Mouse (Mus musculus) spleen, embryonic (tissue): ENCODE results near the gene 2700049A03Rik.
"Not testable (repeated sequence)": the region's sequence is repeated elsewhere in the genome, so short reads cannot be mapped to it uniquely, and the experiment has no call there.

Experiments used
- CTCF ChIA-PET: fragments of 350-600 bp; sonication (Branson Sonifier 250); formaldehyde crosslinking; loops from one replicate; lab custom pipeline; 2022; lab: Charles Lee

2700049A03Rik gene

DNA sequence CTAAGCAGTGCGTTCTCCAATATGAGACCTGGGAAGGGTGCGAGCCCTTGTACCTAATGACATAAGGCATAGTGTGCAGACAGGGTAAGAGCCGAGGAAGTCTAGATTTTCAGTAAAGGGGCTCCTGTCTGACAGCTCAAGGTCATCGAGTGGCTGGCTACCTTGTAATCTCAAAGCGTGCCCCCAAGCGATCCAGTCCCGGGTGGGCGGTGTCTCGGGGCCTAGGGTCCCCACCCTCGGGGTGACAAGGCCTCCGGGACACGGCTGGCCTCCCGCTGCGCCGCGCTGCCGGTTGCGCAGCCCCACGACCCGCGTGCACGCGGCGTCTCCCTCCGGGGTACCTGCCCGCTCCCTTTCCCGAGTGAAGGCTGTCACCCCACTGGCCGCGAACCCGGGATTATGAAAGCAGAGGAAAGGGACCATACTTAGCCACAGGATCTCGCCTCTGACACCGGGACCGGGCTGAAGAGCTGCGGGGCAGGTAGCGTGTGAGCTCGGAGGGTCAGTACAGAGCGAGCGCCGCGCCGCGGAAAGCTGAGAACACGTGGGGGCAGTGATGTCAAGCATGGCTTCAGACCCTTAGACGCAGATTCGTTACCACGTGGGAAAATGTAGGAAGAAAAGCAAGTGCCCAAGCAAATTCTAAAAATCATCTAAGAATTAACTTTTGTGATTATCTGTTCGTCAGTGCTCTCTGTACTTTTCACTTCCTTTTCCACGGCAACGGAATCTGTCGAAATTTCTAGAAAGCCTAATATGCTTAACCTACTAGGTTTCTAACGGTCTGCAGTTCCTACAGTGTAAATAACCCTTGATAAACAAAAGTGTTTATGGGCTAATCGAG is at the start of gene 2700049A03Rik, which contains the start of gene Timm9:
TSS of gene 2700049A03Rik (plus strand) at position 719 of the 844 bp plus-strand sequence.
TSS of gene Timm9 (minus strand) at position 555 of the 844 bp plus-strand sequence.
- CTCF ChIA-PET: interaction anchor here (0.6 to 0.7 kb wide), 3 partner anchors 23 to 1949 kb away, joined by 4 to 7 read pairs (median 4); no protein-coding TSS in a partner anchor

DNA sequence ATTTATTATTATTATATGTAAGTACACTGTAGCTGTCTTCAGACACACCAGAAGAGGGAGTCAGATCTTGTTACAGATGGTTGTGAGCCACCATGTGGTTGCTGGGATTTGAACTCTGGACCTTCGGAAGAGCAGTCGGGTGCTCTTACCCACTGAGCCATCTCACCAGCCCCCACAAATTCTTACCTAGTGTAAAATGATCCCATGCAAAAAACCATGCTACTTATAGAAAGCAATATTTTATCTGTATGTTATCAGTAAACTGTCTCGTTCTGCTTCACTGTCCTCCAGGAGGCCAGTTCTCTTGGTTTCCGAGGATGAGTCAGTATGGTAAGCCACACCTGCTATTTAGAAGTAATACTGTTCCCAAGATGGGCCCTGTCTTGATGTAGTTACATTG is 32.4 kb upstream of the 2700049A03Rik start:
- CTCF ChIA-PET: not testable (repeated sequence)

DNA sequence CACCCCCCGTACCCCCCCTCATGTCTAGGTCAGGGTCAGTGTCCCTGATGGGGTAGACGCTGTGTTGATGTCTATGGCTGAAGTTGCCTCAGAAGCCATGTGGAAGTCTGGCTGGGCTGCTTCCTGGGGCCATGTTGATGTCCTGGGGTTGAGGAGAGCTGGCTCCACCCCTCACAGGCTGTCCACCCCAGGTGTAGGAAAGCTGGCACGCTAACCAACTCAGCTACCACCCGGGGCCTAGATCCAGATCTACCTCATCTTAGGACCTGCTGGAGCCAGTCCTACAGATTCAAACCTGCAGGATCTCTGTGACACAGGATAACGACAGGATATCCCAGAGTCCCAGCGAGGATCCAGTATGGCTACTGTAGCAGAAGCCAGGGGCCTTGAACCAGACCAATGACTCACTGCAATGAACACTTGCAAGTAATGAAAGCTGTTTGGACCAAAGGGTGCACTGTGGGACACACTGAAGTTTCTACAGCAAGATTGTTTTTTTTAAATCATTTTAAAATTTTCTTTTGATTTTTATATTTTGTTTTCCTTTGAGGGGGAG is 29.4 kb upstream of the 2700049A03Rik start:
- CTCF ChIA-PET: interaction anchor here (0.6 kb wide), 2 partner anchors 81 to 130 kb away, joined by 7 to 8 read pairs; no protein-coding TSS in a partner anchor

DNA sequence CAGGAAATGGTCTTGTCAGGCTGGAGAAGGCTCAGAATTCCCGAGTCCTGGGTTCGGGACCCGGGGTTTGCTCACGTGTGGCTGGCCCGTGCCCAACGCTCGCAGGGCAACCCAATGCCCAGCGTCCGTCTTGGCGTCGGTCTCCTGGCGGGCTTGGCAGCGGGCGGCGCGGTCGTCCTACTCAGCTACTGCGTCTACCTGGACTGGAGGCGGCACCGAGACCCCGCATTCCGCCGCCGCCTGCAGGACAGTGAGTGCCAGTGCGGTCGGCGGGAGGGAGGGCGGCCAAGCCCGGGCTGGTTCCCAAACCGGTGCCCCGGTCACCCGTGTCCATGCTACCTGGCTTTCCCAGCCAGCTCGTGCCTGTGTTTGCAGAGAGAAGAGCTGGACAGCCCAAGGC is 25.3 kb upstream of the 2700049A03Rik start, which contains the start of gene Tomm20l:
TSS of gene Tomm20l (plus strand) at position 98 of the 400 bp plus-strand sequence.
- CTCF ChIA-PET: interaction anchor here (0.6 kb wide), 1 partner anchor 139 kb away, joined by 3 read pairs; no protein-coding TSS in a partner anchor

- CTCF ChIA-PET: interaction anchor here (0.6 to 0.7 kb wide), 2 partner anchors 23 to 51 kb away, joined by 3 to 7 read pairs; no protein-coding TSS in a partner anchor
Observed at GRCm38 (mm10) chr12:71113074-71113473, 23.6 kb upstream of the 2700049A03Rik start.

DNA sequence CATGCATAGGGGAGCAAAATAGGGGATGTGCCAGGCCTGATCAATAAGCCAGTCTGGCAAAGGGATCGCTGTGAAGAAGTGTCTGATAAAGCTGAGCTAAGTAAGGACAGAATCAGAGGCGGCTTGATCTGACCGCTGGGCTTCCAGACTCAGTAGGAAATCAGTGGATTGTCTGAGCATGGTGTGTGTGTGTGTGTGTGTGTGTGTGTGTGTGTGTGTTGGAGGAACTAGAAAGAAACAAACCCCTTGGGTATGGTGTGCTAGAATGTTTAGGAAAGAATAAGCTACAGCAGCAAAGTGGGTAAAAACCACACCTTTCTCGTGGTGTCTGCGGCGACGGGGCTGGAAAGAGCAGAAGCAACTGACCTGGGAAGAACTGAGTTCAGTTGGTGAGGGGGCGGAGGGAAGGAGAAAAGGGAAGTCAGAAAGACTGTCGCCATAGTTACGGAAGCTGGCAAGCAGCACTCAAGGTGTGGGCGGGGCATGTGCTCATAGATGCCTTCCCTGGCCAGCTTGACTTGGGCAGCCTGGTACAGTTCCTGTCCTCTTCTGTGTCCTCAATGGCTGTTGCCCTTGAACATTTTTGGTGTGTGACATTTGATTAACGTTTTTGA is 22.9 kb upstream of the 2700049A03Rik start:
- CTCF ChIA-PET: interaction anchor here (0.6 to 0.7 kb wide), 2 partner anchors 22 to 52 kb away, joined by 3 to 7 read pairs; no protein-coding TSS in a partner anchor

DNA sequence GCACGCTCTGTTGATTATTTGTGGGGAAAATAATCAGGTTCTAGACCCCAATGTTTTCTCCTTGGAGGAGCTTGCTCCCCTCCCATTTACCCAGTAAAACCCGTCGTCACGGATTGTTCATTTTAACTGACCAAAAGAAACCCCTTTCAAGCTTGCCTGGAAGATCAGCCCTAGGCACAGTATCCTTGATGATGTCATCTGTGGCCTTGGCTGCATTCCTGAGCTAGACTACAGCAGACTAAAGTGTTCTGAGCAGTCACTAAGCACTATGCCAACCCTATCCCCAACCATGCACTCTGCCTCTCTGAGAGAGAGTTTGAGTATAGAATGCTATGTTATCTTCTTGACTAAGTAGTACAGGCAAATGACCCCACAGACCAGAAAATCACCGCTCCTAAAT is 20.2 kb upstream of the 2700049A03Rik start:
- CTCF ChIA-PET: no interaction called here

GRCm38 (mm10) chr12:71122731-71123130 is 13.9 kb upstream of the 2700049A03Rik start:
- CTCF ChIA-PET: no interaction called here

DNA sequence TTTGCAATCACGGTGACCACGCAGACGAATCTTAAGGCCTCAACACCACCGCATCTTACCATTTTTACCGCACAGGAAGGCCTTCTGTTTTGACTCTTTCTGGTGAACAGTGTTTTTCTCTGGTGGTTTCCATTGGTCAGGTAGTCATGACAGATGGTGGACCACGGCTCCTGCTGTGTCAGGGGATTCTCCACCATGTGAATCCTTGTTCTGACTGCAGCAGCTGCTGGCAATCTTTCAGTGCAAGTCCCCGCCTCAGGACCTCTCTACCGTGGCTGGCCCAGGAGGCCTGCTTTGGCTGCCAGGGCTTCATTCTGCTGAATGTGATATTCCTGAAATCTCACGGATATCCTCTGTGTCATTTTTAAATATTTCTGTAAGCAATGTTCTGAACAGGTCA is 13.4 kb upstream of the 2700049A03Rik start:
- CTCF ChIA-PET: no interaction called here

- CTCF ChIA-PET: interaction anchor here (0.6 to 0.7 kb wide), 2 partner anchors 22 to 168 kb away, joined by 4 to 7 read pairs; no protein-coding TSS in a partner anchor
Observed at GRCm38 (mm10) chr12:71135581-71135980, 1.1 kb upstream of the 2700049A03Rik start.

DNA sequence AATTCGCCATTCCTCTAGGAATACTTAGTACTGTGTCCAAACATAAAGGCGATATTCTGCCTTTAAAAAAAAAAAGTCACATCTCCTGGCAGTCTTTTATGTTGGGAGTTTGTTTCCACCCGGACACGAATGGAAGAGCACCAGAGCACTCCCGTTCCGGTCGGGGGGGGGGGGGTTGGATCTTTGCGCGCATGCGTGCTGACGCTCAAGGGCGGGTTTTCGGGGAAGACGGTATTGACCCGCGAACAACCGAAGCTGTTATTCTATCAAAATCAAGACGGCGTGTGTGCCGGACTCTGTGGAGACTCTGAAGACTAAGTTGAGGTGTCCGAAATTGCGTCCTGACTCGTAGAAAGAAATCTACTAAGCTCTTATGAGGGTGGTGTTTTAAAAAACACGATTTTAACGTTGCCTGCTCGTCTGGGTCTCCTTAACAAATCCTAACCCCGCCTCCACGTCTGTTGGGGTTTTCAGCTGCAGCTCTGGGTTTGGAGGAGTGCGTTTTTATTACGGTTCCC is 385 bp downstream of the 2700049A03Rik start:
- CTCF ChIA-PET: interaction anchor here (0.7 kb wide), 1 partner anchor 1440 kb away, joined by 9 read pairs; no protein-coding TSS in a partner anchor

DNA sequence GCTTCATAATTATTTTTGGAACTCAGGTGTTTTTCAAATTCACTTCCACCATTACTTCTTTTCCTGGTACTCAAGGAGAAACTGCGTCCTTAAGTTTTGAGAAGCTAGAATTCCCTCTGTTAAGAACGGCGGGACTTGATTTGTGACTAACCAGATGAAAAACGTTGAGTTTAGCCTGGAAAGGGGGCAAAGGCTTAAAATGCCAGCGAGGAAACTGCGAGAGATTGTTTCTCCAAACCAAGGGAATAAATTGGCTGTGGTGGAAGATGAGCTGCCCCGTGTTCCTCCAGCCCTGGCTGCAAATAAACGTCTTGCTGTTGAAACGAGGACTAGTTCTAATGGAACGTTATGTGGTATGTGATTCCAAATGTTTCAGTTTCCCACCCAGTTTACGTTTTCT is 1.0 kb downstream of the 2700049A03Rik start:
- CTCF ChIA-PET: interaction anchor here (0.7 kb wide), 1 partner anchor 1441 kb away, joined by 9 read pairs; no protein-coding TSS in a partner anchor

GRCm38 (mm10) chr12:71139258-71139828 is 2.7 kb downstream of the 2700049A03Rik start:
- CTCF ChIA-PET: interaction anchor here (0.6 kb wide), 5 partner anchors 73 to 669 kb away, joined by 3 to 6 read pairs (median 3); no protein-coding TSS in a partner anchor

DNA sequence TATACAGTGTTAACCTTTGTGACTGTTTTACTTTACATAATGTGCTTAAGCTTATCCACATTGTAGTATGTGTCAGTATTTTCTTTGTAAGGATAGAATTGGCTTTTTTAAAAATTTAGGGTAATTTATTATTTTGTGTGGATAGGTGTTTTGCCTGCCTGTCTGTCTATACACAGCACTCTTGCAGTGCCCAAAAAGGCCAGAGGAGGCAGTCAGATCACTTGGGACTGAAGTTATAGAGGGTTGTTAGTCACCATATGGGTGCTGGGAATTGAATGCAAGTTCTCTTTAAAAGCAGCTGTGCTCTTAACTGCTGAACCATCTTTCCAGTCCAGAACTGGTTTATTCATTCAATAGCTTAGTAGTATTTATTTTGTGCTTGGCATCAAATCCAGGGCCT is 4.5 kb downstream of the 2700049A03Rik start:
- CTCF ChIA-PET: no interaction called here

DNA sequence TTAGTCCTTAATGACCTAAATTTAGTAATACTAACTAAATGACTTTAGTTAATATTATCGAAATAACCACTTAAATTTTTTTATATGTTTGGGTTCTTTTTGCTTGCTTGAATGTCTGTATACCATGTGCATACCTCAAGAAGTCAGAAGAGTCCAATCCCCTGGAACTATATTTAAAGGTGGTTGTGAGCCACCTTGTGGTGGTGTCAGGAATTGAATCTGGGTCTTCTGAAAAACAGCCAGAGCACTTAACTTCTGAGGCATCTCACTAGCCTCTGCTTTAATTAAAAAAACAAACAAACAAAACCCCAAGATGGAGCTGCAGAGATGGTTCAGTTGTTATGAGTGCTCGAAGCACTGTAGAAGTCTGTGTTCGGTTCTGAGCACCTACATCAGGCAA is 11.0 kb downstream of the 2700049A03Rik start:
- CTCF ChIA-PET: no interaction called here

DNA sequence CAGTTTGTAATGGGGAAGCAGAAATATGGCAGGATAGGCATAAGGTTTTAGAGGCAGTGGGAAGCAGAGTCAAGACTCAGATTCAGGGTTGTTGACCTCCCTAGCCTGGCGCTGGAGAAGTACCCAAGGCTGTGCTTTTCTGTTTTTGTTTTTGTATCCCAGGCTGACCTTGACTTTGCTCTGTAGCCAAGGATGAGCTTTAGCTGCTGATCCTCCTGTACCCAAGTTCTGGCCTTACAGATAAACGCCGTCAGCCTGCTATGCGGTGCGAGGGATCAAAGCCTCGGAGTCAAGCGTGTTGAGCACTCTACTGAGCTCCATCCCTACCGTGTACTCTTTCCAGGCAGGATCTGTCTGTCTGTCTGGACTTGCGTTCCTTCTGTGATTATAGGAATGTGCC is 12.2 kb downstream of the 2700049A03Rik start:
- CTCF ChIA-PET: no interaction called here

DNA sequence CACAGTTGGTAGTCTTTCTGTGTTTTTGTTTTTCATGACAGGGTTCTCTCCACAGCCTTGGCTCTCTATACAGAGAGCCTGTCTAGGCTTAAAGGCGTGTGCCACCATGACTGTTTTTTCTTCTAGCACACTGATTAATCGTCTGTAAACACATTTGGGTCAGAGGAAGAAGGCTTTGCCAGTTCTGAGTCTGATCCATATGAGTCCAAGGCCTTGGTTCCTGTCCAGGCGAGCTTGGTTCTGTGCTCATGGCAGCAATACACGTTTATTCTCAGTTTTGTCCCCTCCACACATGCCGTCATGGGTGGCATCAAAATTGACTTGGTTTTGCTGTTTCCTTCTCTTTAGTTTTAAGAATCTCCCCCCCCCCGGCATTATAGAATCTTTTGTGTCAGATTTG is 12.8 kb downstream of the 2700049A03Rik start:
- CTCF ChIA-PET: no interaction called here

DNA sequence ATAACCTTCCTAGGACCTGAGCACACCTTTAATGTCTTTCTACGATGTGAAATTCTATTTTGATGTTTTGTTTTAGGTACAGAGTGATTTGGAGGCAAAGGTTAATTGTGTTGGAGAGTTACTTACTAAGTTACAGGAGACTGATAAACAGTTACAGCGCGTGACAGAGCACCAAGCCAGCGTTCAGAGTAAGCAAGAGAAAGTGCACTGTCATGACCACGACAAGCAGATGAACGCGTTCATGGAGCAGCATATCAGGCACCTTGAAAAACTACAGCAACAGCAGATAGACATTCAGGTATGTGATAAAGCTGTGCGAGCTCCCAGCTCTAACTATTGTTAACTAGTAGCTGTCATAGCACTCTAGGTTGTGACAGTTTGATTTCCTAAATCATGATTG is 13.5 kb downstream of the 2700049A03Rik start:
- CTCF ChIA-PET: no interaction called here

DNA sequence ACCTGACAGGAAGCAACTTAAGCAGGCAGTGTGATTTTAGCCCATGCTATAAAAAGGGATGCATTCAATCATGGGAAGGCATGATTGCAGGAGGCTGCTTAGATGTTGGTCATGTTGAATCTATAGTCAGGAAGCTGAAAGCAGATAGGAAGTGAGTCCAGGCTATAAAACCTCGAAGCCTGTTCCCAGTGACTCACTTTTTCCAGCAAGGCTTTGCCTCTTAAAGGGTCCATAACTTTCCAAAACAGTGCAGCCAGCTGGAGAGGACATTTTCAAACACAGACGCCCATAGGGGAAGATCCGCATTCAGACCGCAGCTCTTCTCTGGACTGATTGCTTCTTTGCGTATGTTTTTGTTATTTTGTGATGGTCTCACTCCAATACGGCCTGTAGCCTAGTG is 18.3 kb downstream of the 2700049A03Rik start:
- CTCF ChIA-PET: interaction anchor here (0.7 kb wide), 1 partner anchor 1086 kb away, joined by 4 read pairs; no protein-coding TSS in a partner anchor

DNA sequence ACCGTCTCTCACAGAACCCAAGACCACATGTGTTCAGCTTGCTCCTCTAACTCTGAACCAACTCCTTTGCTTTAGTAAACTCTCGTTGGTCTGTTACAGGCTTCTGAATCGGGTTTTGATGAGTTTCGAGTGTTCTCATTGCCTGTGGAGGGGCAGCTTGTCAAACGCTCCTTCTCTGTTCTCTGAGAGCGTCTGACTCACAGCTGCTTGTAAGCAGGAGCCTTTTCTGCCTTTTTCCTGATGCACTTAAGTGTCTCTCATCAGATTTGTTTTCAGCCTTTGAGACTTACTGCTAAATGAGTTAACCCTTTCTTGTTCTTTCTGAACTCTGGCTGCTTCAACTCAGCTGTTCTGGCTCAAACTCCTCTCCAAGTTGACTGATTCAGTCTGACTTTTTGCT is 21.3 kb downstream of the 2700049A03Rik start:
- CTCF ChIA-PET: interaction anchor here (0.7 kb wide), 1 partner anchor 39 kb away, joined by 3 read pairs; no protein-coding TSS in a partner anchor

DNA sequence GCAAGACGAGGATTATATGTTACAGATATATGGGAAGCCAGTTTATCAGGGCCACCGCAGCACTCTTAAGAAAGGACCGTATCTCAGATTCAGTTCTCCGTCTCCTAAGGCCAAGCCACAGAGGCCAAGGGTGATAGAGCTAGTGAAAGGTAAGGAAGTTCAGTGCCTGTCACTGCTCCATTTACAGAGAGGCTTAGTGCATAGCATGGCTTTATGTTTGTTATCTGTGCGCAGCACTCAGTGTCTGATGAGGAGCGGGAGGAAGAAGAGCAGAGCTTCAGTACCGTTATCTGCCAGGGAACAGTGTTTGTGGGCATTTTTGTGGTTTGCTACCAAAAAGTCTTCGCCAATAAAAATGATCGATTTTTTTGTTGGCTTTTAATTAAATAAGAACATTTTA is 27.8 kb downstream of the 2700049A03Rik start:
- CTCF ChIA-PET: no interaction called here
